Mouse (Mus musculus) cerebellum, adult 2 months (tissue): ENCODE results near the gene Pou6f1.
"Not testable (repeated sequence)": the region's sequence is repeated elsewhere in the genome, so short reads cannot be mapped to it uniquely, and the experiment has no call there.

Source experiments
- CTCF ChIP-seq: fragments of 200-500 bp; IDR thresholded peaks from 2 replicates; pipeline ENCODE4 v1.5.1; 2011; ENCODE audit warnings: low read depth, mild to moderate bottlenecking, control low read depth, low read length, moderate library complexity, borderline replicate concordance; ENCODE audit not compliant: insufficient read depth
- POLR2A ChIP-seq: fragments of 200-500 bp; IDR thresholded peaks from 2 replicates; pipeline ENCODE4 v1.6.1; 2011; ENCODE audit warnings: low read length, control low read depth, borderline replicate concordance; ENCODE audit not compliant: insufficient read depth

DNA sequence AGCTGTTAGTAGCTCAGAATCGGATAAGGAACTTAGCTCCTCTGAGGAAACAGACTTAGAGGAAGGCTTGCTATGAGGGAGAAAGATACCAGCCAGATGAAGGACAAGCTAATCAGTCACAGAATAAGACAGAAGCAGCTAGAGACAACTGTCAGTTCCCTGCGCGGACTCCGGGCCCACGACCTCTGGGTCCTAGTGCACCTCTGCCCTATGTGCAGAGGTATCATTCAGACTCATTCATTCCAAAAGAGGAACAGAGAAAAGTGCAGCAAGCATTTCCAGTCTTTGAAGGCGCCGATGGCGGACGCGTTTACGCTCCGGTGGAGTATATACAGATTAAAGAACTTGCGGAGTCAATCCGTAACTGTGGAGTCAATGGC lies 56.1 kb downstream of the Pou6f1 start:
- not testable (repeated sequence) for TF ChIP-seq CTCF, POLR2A
